ENCODE assay signal across 18 mouse cellular contexts in genomic region chr7:89459691-89460090, GRCm38 (mm10).
"Had no signal": no experiment of that assay in that cellular context is flagged by ENCODE, and none has a peak within 500 bp of the region (broad histone marks: within the 10 kb centered on the region; RNA-seq: fewer than 3 reads in every experiment).

No protein-coding gene starts in this region.

- H3K27me3 ChIP-seq: megakaryocyte, embryonic 14.5 days; midbrain, embryonic 12.5 days; neural tube, embryonic 12.5 days had no signal

- DNase-seq: lung, adult 18-20 months; lung, embryonic 14.5 days; lung, postnatal 10 days; lung, postnatal 36 days; midbrain, embryonic 14.5 days; retina, postnatal 1 day; right cerebral cortex, adult 18-20 months; right cerebral cortex, postnatal 25 days; right cerebral cortex, postnatal 4 days; spleen, adult 18-20 months; thymus, adult 18-20 months; thymus, postnatal 14 days; thymus, postnatal 36 days had no signal

- H3K4me3 ChIP-seq: megakaryocyte, embryonic 14.5 days; midbrain, embryonic 12.5 days; neural tube, embryonic 12.5 days had no signal

- H3K4me2 ChIP-seq: lung, embryonic 14.5 days; midbrain, embryonic 12.5 days; neural tube, embryonic 12.5 days had no signal

- H3K36me3 ChIP-seq: midbrain, embryonic 12.5 days; neural tube, embryonic 12.5 days had no signal

- H3K4me1 ChIP-seq: megakaryocyte, embryonic 14.5 days had no signal

- H3K9me3 ChIP-seq: megakaryocyte, embryonic 14.5 days; midbrain, embryonic 12.5 days; neural tube, embryonic 12.5 days had no signal

- H3K27ac ChIP-seq: liver, embryonic 14.5 days; macrophage; midbrain, embryonic 12.5 days; neural tube, embryonic 12.5 days had no signal

- H3K9ac ChIP-seq: liver, embryonic 14.5 days; lung, embryonic 14.5 days; midbrain, embryonic 12.5 days; neural tube, embryonic 12.5 days had no signal
